Comparison of ENCODE assay signal across 12 mouse cellular contexts in the genomic region with DNA sequence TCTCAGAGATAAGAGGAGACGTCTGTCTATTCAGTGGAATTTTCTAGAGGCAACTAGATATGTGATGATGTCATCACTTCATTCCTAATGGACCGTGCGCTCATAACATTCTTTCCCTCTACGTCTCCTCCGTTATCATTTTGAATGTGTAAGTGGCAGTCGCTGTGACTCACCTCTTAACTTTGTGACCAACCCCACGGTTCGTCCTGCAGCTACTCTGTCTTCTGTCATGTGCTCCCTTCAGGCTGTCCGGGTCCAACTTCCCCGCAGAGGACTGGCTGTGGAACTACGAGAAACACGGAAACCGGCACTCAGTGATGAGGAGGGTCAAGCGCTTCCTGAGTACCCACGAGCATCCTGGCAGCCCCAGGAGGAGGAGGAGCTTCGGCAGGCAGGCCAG. TPM values are rescaled to one million over a fixed set of nuclear protein-coding genes. Genes with fewer than 3 reads are reported as not detected.
DNase-seq lines count a peak whose midpoint lies in the region; ATAC-seq and TF ChIP-seq lines count a peak whose summit lies in the region.
"Had no signal": no experiment of that assay in that cellular context is flagged by ENCODE, and none has a peak within 500 bp of the region (broad histone marks: within the 10 kb centered on the region; RNA-seq: fewer than 3 reads in every experiment).

No protein-coding gene starts in this region.

- no peak for TF ChIP-seq EP300 in stomach, postnatal 0 days (optimal IDR thresholded peaks at IDR 0.05)

- peak overlapping the region; percentile 72 for H3K9ac ChIP-seq in heart, embryonic 11.5 days (ENCODE audit: low read depth, low read length)
- H3K9ac ChIP-seq in midbrain, embryonic 15.5 days, result no peak overlapping the region
- H3K9ac ChIP-seq in liver, embryonic 11.5 days (ENCODE audit: low read depth, low read length), result no peak overlapping the region
- no peak overlapping the region for H3K9ac ChIP-seq in stomach, postnatal 0 days (ENCODE audit: low read length)
- H3K9ac ChIP-seq: forebrain, embryonic 15.5 days had no signal

- peak; percentile 57; the same call in 1 of the 2 replicates for ATAC-seq in heart, embryonic 11.5 days (replicated peaks; ENCODE audit: insufficient number of reproducible peaks, low FRiP score, low TSS enrichment)
- ATAC-seq in midbrain, embryonic 15.5 days (replicated peaks), result no peak
- ATAC-seq in liver, embryonic 11.5 days (replicated peaks; ENCODE audit: low FRiP score), result no peak
- peak; percentile 34; the same call in 1 of the 2 replicates for ATAC-seq in stomach, postnatal 0 days (ENCODE audit: low FRiP score, low TSS enrichment)
- ATAC-seq: forebrain, embryonic 15.5 days had no signal

- peak overlapping the region; percentile 79 for H3K4me2 ChIP-seq in heart, embryonic 11.5 days
- no peak overlapping the region for H3K4me2 ChIP-seq in midbrain, embryonic 15.5 days
- peak overlapping the region; percentile 45 for H3K4me2 ChIP-seq in liver, embryonic 11.5 days
- H3K4me2 ChIP-seq in stomach, postnatal 0 days (replicated peaks; ENCODE audit: low read depth), result peak overlapping the region; percentile 38
- H3K4me2 ChIP-seq: forebrain, embryonic 15.5 days had no signal

- TF ChIP-seq CTCF in stomach, postnatal 0 days (IDR thresholded peaks at IDR 0.05; ENCODE audit: low read depth), result no peak

- H3K36me3 ChIP-seq in heart, embryonic 11.5 days (ENCODE audit: control insufficient read depth, insufficient read depth, low read length), result no peaks in the 10 kb centered on the region
- no peaks in the 10 kb centered on the region for H3K36me3 ChIP-seq in midbrain, embryonic 10.5 days
- H3K36me3 ChIP-seq in midbrain, embryonic 15.5 days (replicated peaks), result no peaks in the 10 kb centered on the region
- no peaks in the 10 kb centered on the region for H3K36me3 ChIP-seq in liver, embryonic 11.5 days (ENCODE audit: control insufficient read depth, insufficient read depth, low read length)
- H3K36me3 ChIP-seq in stomach, postnatal 0 days (ENCODE audit: control insufficient read depth, insufficient read depth, low read length), result no peaks in the 10 kb centered on the region
- H3K36me3 ChIP-seq: forebrain, embryonic 15.5 days had no signal

- no peak for DNase-seq in heart, adult 8-10 months (ENCODE audit: low spot score)
- DNase-seq in midbrain, embryonic 10.5 days (ENCODE audit: low spot score), result no peak
- no peak for DNase-seq in liver, embryonic 11.5 days (ENCODE audit: low spot score)
- no peak for DNase-seq in stomach, postnatal 0 days (ENCODE audit: low spot score)
- no peak for DNase-seq in retina, postnatal 1 day
- DNase-seq in gastrocnemius, postnatal 4 days (ENCODE audit: low spot score in 2 of 2), result no peak
- DNase-seq: cerebellum, adult 8-10 months; kidney, postnatal 25 days had no signal

- peak overlapping the region; percentile 77 for H3K27ac ChIP-seq in heart, embryonic 11.5 days (ENCODE audit: low read depth, low read length)
- no peak overlapping the region for H3K27ac ChIP-seq in midbrain, embryonic 10.5 days (replicated peaks)
- H3K27ac ChIP-seq in midbrain, embryonic 15.5 days, result no peak overlapping the region
- H3K27ac ChIP-seq in liver, embryonic 11.5 days (ENCODE audit: low read depth, low read length), result no peak overlapping the region
- H3K27ac ChIP-seq in stomach, postnatal 0 days (replicated peaks), result no peak overlapping the region
- H3K27ac ChIP-seq: forebrain, embryonic 15.5 days; macrophage had no signal

- peak overlapping the region; percentile 42 for H3K4me3 ChIP-seq in heart, embryonic 11.5 days (ENCODE audit: low read depth, low read length)
- peak overlapping the region; percentile 9; the same call in 1 of the 2 replicates for H3K4me3 ChIP-seq in midbrain, embryonic 10.5 days
- no peak overlapping the region for H3K4me3 ChIP-seq in midbrain, embryonic 15.5 days
- H3K4me3 ChIP-seq in liver, embryonic 11.5 days (ENCODE audit: low read depth, low read length), result 0 out of 2 replicates have a peak overlapping the region, but pooled peaks have one; percentile 9
- peak overlapping the region; percentile 10; the same call in 1 of the 2 replicates for H3K4me3 ChIP-seq in stomach, postnatal 0 days (ENCODE audit: low read depth, low read length)
- H3K4me3 ChIP-seq: forebrain, embryonic 15.5 days had no signal

- WGBS in heart, embryonic 11.5 days (ENCODE audit: insufficient replicate concordance), result 10% methylated on average over 16 of the region's 16 CpGs
- 71% methylated on average over 16 of the region's 16 CpGs for WGBS in midbrain, embryonic 10.5 days
- WGBS in midbrain, embryonic 15.5 days, result 75% methylated on average over 16 of the region's 16 CpGs
- WGBS in liver, embryonic 11.5 days, result 36% methylated on average over 16 of the region's 16 CpGs
- WGBS in stomach, postnatal 0 days, result 20% methylated on average over 16 of the region's 16 CpGs

- peaks cover 27% of the 10 kb centered on the region for H3K4me1 ChIP-seq in heart, embryonic 11.5 days (ENCODE audit: control insufficient read depth, insufficient read depth, low read length)
- H3K4me1 ChIP-seq in midbrain, embryonic 10.5 days, result peaks cover 31% of the 10 kb centered on the region
- H3K4me1 ChIP-seq in midbrain, embryonic 15.5 days, result peaks cover 4% of the 10 kb centered on the region; the same call in 1 of the 2 replicates
- no peaks in the 10 kb centered on the region for H3K4me1 ChIP-seq in liver, embryonic 11.5 days (replicated peaks; ENCODE audit: control insufficient read depth, insufficient read depth, low read length)
- H3K4me1 ChIP-seq in stomach, postnatal 0 days (replicated peaks; ENCODE audit: control insufficient read depth, insufficient read depth), result no peaks in the 10 kb centered on the region
- H3K4me1 ChIP-seq: forebrain, embryonic 15.5 days had no signal

- H3K27me3 ChIP-seq in heart, embryonic 11.5 days (ENCODE audit: control insufficient read depth, insufficient read depth, low read length), result no peaks in the 10 kb centered on the region
- H3K27me3 ChIP-seq in midbrain, embryonic 10.5 days (ENCODE audit: low read depth, poor library complexity, severe bottlenecking), result peaks cover 38% of the 10 kb centered on the region
- no peaks in the 10 kb centered on the region; the same call in 1 of the 2 replicates for H3K27me3 ChIP-seq in midbrain, embryonic 15.5 days (replicated peaks)
- H3K27me3 ChIP-seq in liver, embryonic 11.5 days (replicated peaks; ENCODE audit: control insufficient read depth, insufficient read depth, low read length), result peaks cover 11% of the 10 kb centered on the region
- no peaks in the 10 kb centered on the region for H3K27me3 ChIP-seq in stomach, postnatal 0 days (ENCODE audit: control insufficient read depth, insufficient read depth, low read length)

- H3K9me3 ChIP-seq in heart, embryonic 11.5 days (replicated peaks; ENCODE audit: control insufficient read depth, low read length), result no peaks in the 10 kb centered on the region
- H3K9me3 ChIP-seq in midbrain, embryonic 10.5 days (replicated peaks), result no peaks in the 10 kb centered on the region
- H3K9me3 ChIP-seq in midbrain, embryonic 15.5 days, result no peaks in the 10 kb centered on the region
- H3K9me3 ChIP-seq in liver, embryonic 11.5 days (ENCODE audit: control insufficient read depth, low read length), result no peaks in the 10 kb centered on the region
- H3K9me3 ChIP-seq in stomach, postnatal 0 days (ENCODE audit: control insufficient read depth, low read length), result no peaks in the 10 kb centered on the region
- H3K9me3 ChIP-seq: forebrain, embryonic 15.5 days had no signal

RNA-seq across cellular contexts. Expression of gene Lrrc10, which starts 21.4 kb away (rescaled TPM):
- 49.7 and 54.6 TPM in 2 replicates for polyA plus RNA-seq in heart, embryonic 11.5 days (2014; fragmentation: Nextera tagmentation; extraction: Ambion mirVana)
- 100 to 1,000 TPM; 159 to 208 (median 180) TPM for total RNA-seq in heart, adult 8-10 months (2022)
- 0.11 TPM in 1 of 2 replicates, not detected in the other for polyA plus RNA-seq in midbrain, embryonic 10.5 days (2016; fragmentation: Nextera tagmentation; extraction: Ambion mirVana)
- 0.19 TPM in 1 of 2 replicates, not detected in the other for polyA plus RNA-seq in midbrain, embryonic 15.5 days (2015; fragmentation: Nextera tagmentation; extraction: Ambion mirVana)
- 0.21 and 0.23 TPM in 2 replicates for polyA plus RNA-seq in liver, embryonic 11.5 days (2014; fragmentation: Nextera tagmentation; extraction: Ambion mirVana)
- polyA plus RNA-seq in stomach, postnatal 0 days (2015; fragmentation: Nextera tagmentation; extraction: Ambion mirVana), result not detected in 2 replicates
- under 1 TPM; 0.18 to 0.20 TPM for total RNA-seq in gastrocnemius, postnatal 4 days (2021)
- polyA plus RNA-seq: forebrain, embryonic 15.5 days; macrophage had no signal

RNA-seq across cellular contexts. Expression of gene Best3, which starts 37.6 kb away (rescaled TPM):
- 0.14 and 0.18 TPM in 2 replicates for polyA plus RNA-seq in heart, embryonic 11.5 days (2014; fragmentation: Nextera tagmentation; extraction: Ambion mirVana)
- 1 to 10 TPM; 7.1 to 8.0 (median 7.4) TPM for total RNA-seq in heart, adult 8-10 months (2022)
- 0.12 TPM in 2 replicates for polyA plus RNA-seq in midbrain, embryonic 10.5 days (2016; fragmentation: Nextera tagmentation; extraction: Ambion mirVana)
- polyA plus RNA-seq in midbrain, embryonic 15.5 days (2015; fragmentation: Nextera tagmentation; extraction: Ambion mirVana), result 0.10 TPM in 1 of 2 replicates, not detected in the other
- 0.06 TPM in 1 of 2 replicates, not detected in the other for polyA plus RNA-seq in liver, embryonic 11.5 days (2014; fragmentation: Nextera tagmentation; extraction: Ambion mirVana)
- polyA plus RNA-seq in stomach, postnatal 0 days (2015; fragmentation: Nextera tagmentation; extraction: Ambion mirVana), result 0.08 and 0.10 TPM in 2 replicates
- total RNA-seq in gastrocnemius, postnatal 4 days (2021), result 10 to 100 TPM; 10.9 to 12.7 TPM

RNA-seq across cellular contexts. Expression of gene Cct2, which starts 39.9 kb away (rescaled TPM):
- polyA plus RNA-seq in heart, embryonic 11.5 days (2014; fragmentation: Nextera tagmentation; extraction: Ambion mirVana), result 211 and 221 TPM in 2 replicates
- total RNA-seq in heart, adult 8-10 months (2022), result 100 to 1,000 TPM; 108 to 128 (median 121) TPM
- 290 and 327 TPM in 2 replicates for polyA plus RNA-seq in midbrain, embryonic 10.5 days (2016; fragmentation: Nextera tagmentation; extraction: Ambion mirVana)
- polyA plus RNA-seq in midbrain, embryonic 15.5 days (2015; fragmentation: Nextera tagmentation; extraction: Ambion mirVana), result 240 and 244 TPM in 2 replicates
- 414 and 416 TPM in 2 replicates for polyA plus RNA-seq in liver, embryonic 11.5 days (2014; fragmentation: Nextera tagmentation; extraction: Ambion mirVana)
- 119 and 122 TPM in 2 replicates for polyA plus RNA-seq in stomach, postnatal 0 days (2015; fragmentation: Nextera tagmentation; extraction: Ambion mirVana)
- total RNA-seq in gastrocnemius, postnatal 4 days (2021), result 100 to 1,000 TPM; 218 to 224 TPM

RNA-seq across cellular contexts. Expression of gene Gm10271, which starts 51.3 kb away (rescaled TPM):
- polyA plus RNA-seq in heart, embryonic 11.5 days (2014; fragmentation: Nextera tagmentation; extraction: Ambion mirVana), result not detected in 2 replicates
- not detected for total RNA-seq in heart, adult 8-10 months (2022)
- not detected in 2 replicates for polyA plus RNA-seq in midbrain, embryonic 10.5 days (2016; fragmentation: Nextera tagmentation; extraction: Ambion mirVana)
- polyA plus RNA-seq in midbrain, embryonic 15.5 days (2015; fragmentation: Nextera tagmentation; extraction: Ambion mirVana), result not detected in 2 replicates
- not detected in 2 replicates for polyA plus RNA-seq in liver, embryonic 11.5 days (2014; fragmentation: Nextera tagmentation; extraction: Ambion mirVana)
- polyA plus RNA-seq in stomach, postnatal 0 days (2015; fragmentation: Nextera tagmentation; extraction: Ambion mirVana), result not detected in 2 replicates
- total RNA-seq in gastrocnemius, postnatal 4 days (2021), result not detected
- polyA plus RNA-seq: forebrain, embryonic 15.5 days; macrophage had no signal

Comparison
In these comparisons a context has a peak if more than half of its experiments do, and no peak if none do; other contexts are left out.
1. ATAC-seq: peak in heart, embryonic 11.5 days (single experiment) and stomach, postnatal 0 days (single experiment); none in midbrain, embryonic 15.5 days (single experiment) and liver, embryonic 11.5 days (single experiment).
2. RNA of gene Lrrc10, which starts 21.4 kb away (polyA plus RNA-seq): 49.7 to 54.6 TPM in heart, embryonic 11.5 days; 0.21 to 0.23 TPM in liver, embryonic 11.5 days, 0.11 TPM in midbrain, embryonic 10.5 days, not detected in stomach, postnatal 0 days and 0.19 TPM in midbrain, embryonic 15.5 days; every median in the first group is over 10 times any median in the second.